Mouse (Mus musculus) lung, postnatal 4 days (tissue): ENCODE results near the gene Dapk2.

ENCODE experiments used
- DNase-seq, 2 experiments: peaks; one replicate each; pipeline ENCODE4 v3.0.0; 2021

The Dapk2 gene

GRCm38 (mm10) chr9:66237742-66238141 is 79.7 kb downstream of the Dapk2 start:
- DNase-seq = no peak

- no peak for DNase-seq
Measured at GRCm38 (mm10) chr9:66239173-66239572, 81.2 kb downstream of the Dapk2 start.

DNA sequence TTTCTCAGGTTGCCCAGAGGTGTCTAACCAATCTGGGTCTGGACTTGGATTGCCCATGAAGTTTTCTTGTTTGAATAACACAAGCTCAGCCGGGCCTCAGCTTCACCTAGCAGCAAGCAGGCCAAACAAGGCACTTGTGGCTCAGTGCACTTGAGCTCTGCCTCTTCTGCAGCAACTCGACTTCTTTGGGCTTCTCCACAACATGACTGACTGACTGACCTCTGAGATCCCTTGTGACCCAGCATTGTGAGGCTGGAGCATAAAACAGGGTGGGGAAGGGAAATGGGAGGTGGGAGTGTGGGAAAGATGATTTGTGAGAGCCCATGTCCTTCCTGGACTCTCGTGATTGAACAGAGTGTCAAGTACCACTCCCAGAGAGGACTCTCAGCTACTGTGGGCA is 81.7 kb downstream of the Dapk2 start:
- DNase-seq = peak; percentile 44 to 79

- peak; percentile 37 to 81 for DNase-seq
Measured at GRCm38 (mm10) chr9:66240493-66240892, 82.5 kb downstream of the Dapk2 start.

DNA sequence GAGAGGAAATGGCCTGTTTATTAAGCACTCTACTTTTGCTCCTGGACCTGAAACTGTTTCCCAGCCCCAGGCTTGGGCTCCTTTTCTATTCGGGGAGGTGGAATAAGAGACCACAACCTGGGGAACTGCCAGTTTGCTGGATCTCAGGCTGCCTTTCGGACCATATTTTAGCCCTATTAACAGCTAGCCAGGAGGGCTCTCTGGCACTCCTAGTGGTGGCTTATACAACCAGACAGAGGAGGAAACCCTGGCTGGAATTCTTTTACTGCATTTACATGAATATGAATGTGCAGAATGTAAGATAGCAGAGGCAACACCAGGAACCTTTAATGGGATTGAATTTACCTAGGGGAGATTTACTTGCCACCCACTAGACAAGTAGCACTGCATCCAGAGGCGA is 83.0 kb downstream of the Dapk2 start:
- DNase-seq = peak in 1 of 2 experiments; percentile 36

DNA sequence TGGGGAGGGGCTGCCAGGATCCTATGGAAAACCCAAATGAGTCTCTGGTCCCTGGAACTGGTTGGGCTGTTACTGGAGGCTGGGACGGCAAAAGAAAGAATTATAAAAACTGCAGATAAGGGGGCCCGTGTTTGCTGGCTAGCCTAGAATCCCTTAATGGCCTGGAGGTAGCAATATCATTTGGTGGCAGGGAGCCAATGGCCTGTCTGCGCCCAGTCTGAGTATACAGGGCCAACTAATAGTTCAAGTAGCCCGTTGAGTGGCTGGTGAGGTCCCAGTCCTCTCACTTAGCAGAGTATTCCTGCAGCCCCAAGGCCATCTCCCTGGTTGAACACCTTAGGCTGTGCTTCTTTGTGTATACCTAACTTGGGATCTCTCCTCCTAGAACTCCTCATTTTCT is 83.7 kb downstream of the Dapk2 start:
- DNase-seq = peak in 1 of 2 experiments; percentile 38

DNA sequence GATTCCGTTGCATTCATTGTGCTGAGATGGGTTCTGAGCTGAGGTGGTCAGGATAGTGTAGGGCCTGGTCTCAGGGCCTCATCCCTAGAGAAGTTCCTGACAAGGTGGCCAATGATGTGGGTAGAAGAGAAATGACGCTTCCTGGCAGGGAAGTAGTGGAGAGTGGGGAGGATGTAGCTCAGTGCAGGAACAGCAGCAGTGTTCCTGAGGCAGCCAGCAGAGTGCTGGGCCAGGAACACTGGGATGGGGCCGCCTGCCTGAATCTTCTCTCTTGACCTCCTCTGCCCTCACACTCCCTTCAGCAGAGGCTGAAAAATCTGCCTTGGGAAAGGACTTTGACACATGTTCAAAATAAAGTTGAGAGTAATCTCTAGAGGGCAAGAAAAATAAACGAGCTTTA is 85.2 kb downstream of the Dapk2 start:
- DNase-seq = peak in 1 of 2 experiments; percentile 32

GRCm38 (mm10) chr9:66244079-66244478 is 86.1 kb downstream of the Dapk2 start:
- no peak for DNase-seq

DNA sequence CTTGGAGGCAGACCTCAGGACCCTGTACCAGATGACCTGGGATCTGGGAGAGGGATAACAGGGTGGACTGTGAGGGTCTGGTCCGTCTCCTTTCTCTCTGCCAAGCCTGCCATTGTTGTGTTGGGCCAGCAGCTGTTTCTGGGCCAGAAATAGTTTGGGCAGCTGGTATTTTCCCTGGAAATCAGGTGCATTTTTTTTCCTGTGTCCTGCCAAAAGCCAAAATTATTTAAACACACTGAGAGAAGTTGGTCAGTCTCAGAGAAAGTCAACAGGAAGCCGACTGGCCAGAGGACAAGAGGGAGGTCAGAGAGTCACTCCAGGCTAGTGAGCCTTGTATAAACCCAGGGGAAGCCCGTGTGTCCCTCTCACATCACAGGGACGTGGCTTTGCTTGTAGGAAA is 87.7 kb downstream of the Dapk2 start:
- no peak for DNase-seq

- peak; percentile 42 to 68 for DNase-seq
Measured at GRCm38 (mm10) chr9:66249281-66249680, 91.3 kb downstream of the Dapk2 start.

- no peak for DNase-seq
Measured at GRCm38 (mm10) chr9:66251159-66251691, 93.2 kb downstream of the Dapk2 start.

DNA sequence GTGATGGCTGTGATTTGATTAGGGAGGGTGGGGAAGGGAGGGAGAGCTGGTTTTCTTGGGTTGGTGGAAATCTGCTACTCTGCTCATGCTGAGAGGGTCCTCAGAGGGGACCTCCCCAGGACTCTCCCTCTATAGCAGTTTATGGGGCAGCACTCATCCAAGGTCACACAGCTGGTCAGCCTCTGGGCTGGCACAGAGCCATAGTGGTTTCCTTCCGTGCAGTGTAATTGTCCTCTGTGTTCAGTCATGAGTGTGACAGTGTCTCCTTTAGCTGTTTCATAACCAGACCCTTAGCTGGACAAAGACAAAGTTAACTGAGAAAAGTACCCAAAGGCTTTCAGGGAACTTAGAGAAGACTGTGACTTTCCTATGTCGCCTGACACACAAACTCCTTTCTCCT is 103.7 kb downstream of the Dapk2 start:
- DNase-seq = no peak

DNA sequence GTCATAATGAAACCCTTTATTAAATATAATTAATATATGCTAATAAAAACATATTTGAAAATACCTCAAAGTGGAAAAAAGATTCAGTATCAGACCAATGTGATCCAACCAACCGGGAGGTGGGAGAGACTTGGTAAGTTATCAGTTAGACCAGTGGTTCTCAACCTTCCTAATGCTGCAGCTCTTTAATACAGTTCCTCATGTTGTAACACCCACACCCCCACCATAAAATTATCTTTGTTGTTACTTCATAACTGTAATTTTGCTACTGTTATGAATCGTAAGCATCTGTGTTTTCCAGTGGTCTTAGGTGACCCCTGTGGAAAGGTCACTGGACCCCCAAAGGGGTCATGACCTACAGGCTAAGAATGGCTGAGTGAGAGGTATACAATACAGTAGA is 105.7 kb downstream of the Dapk2 start:
- no peak for DNase-seq

DNA sequence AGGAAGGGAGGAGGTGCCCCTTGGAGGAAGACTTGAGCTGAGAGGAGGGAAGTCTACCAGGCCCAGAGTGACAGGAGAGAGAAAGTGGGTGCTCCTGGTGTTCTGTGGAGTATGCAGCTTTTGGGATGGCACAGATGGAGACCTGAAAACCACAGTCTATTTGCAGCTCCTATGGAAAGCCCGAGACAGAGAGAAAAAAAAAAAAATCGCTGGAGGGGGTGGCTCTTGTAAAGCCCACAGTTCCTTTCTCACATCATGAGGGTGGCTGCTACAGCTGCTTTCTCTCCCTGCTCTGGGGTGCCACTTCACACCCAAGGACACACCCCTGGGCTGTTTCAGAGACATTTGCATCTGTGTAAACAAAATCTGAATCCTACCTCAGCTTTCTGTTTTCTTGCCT is 107.6 kb downstream of the Dapk2 start:
- DNase-seq = no peak

GRCm38 (mm10) chr9:66266237-66267170 is 108.5 kb downstream of the Dapk2 start:
- no peak for DNase-seq

GRCm38 (mm10) chr9:66268804-66269203 is 110.8 kb downstream of the Dapk2 start:
- DNase-seq = no peak

GRCm38 (mm10) chr9:66270038-66270437 is 112.0 kb downstream of the Dapk2 start:
- no peak for DNase-seq

GRCm38 (mm10) chr9:66271726-66272125 is 113.7 kb downstream of the Dapk2 start:
- no peak for DNase-seq

- no peak for DNase-seq
Measured at GRCm38 (mm10) chr9:66273632-66274031, 115.6 kb downstream of the Dapk2 start.

DNA sequence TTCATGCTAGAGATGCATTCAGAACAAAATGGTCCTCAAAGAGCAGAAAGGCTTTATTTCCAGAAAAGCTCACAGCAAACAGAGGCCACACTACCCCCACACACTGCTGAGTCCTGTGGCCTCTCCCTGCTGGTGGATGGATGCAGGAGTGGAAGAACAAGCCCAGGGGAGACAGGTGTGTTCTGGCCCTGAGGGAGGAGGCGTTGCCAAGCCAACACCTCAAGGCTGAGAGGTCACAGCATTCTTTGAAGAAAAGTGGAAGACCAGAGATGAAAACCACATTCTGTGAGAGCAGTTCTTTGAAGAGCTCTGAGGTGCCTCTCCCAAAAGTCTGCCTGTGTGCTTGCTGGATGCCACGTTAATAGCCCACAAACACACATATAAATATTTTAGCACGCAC is 116.6 kb downstream of the Dapk2 start:
- DNase-seq = no peak

GRCm38 (mm10) chr9:66275267-66275991 is 117.4 kb downstream of the Dapk2 start:
- peak; percentile 36 to 51 for DNase-seq

DNA sequence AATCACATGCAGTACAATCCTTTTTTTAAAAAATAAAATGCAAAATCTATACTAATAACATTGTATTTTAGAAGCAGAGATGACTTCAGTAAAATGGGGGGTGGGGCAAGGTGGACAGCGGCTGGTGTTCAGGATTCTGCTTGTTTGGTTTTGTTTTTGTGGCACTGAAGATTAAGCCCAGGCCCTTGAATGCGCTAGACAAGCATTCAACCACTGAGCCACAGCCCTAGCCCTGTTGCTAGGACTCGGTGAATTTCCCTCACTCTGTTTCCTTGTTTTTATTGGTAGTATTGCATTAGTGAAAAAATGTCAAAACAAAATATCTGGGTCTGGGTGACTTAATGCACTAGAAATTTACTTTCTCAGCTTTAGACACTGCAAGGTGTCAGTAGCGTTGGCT is 118.0 kb downstream of the Dapk2 start:
- no peak for DNase-seq

DNA sequence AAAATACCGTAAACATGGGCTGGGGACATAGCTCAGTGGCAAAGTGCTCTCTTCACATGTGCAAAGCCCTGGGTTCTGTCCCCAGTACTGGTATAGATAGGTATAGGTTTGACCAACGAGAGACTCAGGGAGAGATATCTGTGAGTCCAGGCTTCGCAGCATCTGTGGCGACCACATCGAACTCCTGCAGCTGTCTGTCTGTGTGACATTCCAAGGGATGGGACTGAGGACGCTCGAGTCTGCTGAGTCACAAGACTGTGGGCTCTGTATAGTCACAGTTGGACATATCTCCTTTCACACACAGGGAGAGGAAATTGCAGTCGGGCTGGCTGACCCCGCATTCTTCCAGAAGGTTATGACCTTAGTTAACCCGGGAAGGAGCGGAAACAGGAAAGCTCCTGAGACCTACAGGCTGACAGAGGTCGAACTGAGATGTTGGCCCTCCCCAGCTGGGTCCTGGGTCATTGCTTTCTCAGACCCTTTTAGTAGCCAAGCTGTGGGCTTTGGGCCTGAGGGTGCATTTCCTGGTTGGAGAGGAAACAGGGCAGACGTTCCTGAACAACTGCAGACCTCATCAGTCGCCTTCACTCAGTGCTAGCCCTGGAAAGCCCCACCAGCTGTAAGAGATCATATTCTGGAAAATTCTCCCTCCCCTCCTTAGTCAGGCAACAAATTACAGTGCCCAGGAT is 118.8 kb downstream of the Dapk2 start:
- peak; percentile 41 to 71 for DNase-seq
